Mouse (Mus musculus): ENCODE measurements around the gene Nosip.

Nosip gene

GRCm38 (mm10) chr7:45056329-45056971, 5.8 kb upstream of the Nosip start:
- in situ Hi-C loops (cut with MboI, MseI) = no loop called here

GRCm38 (mm10) chr7:45056972-45057348, 5.3 kb upstream of the Nosip start:
- in situ Hi-C loops (cut with MboI, MseI) = no loop called here

DNA sequence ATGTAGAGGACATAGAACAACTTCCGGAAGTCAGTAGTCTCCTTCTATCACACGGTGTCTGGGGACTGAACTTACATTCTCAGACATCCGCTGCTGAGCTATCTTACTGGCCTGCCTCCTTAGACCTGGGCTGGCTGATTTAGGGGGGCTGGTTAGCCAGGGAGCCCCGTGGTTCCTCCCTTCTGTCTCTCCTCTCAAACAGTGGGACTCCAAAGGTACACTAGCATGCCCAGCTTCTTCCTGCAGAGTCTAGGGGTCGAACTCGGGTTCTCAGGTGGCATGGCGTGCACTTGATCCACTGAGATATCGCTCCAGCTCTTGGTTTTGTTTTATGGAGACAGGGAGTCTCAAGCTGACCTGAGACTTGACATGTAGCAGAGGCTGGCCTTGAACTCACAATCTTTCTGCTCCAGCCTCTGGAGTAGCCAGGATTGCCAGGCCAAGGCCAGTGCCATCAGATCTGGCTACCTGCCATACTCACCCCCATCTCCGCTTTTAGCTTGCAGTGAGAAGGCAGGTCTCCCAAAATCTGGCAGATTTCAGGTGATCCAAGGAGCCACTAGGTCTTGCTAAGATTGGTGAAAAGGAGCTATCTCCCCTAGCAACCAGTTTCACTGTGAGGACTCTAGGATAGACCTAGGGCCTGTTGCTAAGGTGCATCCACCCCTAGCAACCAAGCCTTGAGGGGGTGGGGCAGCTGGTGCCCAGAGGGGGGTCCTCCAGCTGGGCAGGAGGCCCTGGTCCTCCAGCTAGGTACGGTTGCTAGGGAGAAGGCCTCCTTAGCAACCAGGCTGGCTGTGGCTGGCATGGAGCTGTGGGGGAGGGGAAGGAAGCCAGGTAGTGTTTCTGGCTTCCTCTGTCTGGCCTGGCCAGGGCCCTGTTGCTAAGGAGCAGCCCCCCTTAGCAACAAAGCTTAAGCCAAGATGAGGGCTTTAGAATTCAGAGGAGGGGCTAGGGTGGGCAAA, 3.3 kb upstream of the Nosip start:
- in situ Hi-C loops (cut with MboI, MseI) = no loop called here

DNA sequence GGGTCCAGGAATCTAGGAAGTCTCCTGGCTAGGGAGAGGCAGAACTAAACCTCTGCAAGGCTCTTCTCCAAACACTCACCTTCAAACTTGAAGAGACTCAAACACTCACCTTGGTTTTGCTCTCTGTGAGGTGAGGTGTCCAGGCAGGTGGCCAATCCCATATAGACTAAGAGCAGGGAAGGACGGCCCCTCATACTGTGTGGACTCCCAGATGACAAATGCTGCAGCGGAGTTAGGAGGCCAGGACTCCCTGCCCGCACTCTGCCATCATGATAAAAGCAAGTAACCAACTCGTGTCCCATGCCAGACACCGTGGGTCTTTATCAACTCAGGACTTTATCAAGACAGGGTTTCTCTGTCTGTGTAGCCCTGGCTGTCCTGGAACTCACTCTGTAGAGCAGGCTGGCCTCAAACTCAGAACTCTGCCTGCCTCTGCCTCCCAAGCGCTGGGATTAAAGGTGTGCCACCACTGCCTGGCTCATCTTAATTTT, 1.6 kb upstream of the Nosip start:
- in situ Hi-C loops (cut with MboI, MseI) = loop anchor here in 1 of 2 experiments (5.0 kb wide), 1 partner anchor 33 kb away; no protein-coding TSS in a partner anchor

GRCm38 (mm10) chr7:45061532-45062075, 625 bp upstream of the Nosip start:
- in situ Hi-C loops (cut with MboI, MseI) = loop anchor here in 1 of 2 experiments (5.0 kb wide), 1 partner anchor 34 kb away; no protein-coding TSS in a partner anchor

GRCm38 (mm10) chr7:45067190-45067999, 5.2 kb downstream of the Nosip start:
- in situ Hi-C loops (cut with MboI, MseI) = loop anchor here in 1 of 2 experiments (5.0 kb wide), 1 partner anchor 45 kb away; no protein-coding TSS in a partner anchor

DNA sequence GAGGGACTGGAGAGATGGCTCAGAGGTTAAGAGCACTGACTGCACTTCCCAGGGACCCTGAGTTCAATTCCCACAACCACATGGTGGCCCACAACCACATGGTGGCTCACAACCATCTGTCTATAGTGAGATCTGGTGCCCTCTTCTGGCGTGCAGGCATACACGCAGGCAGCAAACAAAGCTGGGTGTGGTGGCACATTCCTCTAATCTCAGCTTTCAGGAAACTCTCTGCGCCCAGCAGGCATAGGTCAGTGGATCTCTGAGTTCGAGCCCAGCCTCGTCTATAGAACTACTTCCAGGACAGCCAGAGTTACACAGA, 5.7 kb downstream of the Nosip start:
- in situ Hi-C loops (cut with MboI, MseI) = loop anchor here in 1 of 2 experiments (5.0 kb wide), 1 partner anchor 46 kb away; no protein-coding TSS in a partner anchor

GRCm38 (mm10) chr7:45069671-45070070, 7.4 kb downstream of the Nosip start:
- in situ Hi-C loops (cut with MboI, MseI) = loop anchor here in 1 of 2 experiments (5.0 kb wide), 1 partner anchor 47 kb away; no protein-coding TSS in a partner anchor

- in situ Hi-C loops (cut with MboI, MseI) = no loop called here
Measured at GRCm38 (mm10) chr7:45072230-45072629, 10.0 kb downstream of the Nosip start.

DNA sequence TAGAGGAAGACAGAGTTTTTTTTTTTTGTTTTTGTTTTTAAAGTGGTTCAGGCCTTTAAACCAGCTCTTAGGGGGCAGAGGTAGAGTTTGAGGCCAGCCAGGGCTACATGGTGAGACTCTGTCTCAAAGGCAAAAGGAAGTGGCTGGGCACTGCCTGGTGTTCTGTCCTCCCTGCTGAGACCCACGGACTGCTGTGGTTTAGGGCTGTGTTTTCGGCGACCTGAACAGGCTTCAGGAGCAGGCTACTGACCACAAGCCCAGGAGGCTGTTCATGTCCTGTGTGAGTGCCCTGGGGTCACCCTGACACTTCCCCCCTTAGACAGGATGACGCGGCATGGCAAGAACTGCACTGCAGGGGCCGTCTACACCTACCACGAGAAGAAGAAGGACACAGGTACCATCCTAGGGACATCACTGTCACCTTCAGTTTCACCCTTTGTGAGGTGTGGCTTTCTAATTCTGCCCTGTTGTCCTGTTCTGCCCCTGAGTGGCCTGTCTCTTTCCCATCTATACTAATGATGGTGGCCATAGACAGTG, 11.0 kb downstream of the Nosip start:
- in situ Hi-C loops (cut with MboI, MseI) = no loop called here

DNA sequence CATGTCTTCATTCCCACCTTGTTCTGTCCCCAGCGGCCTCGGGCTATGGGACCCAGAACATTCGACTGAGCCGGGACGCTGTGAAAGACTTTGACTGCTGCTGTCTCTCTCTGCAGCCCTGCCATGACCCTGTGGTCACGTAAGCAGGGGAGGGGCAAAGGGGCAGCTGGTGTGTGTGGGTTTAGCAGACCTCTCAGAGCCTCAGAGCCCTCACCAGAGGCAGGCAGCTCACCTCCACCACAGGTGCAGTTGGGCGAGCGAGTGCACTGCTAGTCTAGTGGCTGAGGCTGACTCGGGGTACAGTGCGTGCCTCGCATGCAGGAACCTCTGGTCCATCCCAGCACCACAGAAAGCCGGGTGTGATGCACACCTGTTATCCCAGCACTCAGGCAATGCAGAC, 11.7 kb downstream of the Nosip start:
- in situ Hi-C loops (cut with MboI, MseI) = no loop called here

DNA sequence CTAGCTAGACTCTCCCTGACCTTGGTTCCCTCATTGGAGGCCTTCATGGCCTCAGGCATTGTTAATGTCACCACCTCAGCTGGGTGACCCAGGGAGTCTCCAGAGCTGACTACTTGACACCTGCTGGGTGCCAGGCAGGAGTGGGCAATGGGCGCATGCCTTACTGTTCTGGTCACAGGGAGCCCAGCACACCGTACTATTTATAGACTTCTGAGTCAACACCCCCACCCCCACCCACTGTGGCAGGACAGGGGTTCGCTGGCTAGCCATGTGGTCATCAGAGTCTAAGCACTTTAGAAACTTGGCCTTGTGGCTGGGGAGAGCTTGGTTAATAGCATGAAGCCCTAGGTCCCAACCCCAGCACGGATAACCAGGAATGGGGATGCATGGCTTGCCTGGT, 13.2 kb downstream of the Nosip start:
- in situ Hi-C loops (cut with MboI, MseI) = no loop called here

DNA sequence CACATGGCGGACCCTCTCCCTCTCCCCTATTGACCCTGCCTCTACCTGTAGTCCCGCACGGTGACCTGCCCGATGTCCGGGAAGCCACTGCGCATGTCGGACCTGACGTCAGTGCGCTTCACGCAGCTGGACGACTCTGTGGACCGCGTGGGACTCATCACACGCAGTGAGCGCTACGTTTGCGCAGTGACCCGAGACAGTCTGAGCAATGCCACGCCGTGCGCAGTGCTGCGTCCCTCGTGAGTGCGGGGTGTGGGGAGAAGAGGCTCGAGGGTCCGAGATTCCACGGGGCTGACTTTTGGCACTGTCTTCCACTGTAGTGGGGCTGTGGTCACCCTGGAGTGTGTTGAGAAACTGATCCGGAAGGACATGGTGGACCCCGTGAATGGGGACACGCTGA, 14.3 kb downstream of the Nosip start:
- in situ Hi-C loops (cut with MboI, MseI) = no loop called here

DNA sequence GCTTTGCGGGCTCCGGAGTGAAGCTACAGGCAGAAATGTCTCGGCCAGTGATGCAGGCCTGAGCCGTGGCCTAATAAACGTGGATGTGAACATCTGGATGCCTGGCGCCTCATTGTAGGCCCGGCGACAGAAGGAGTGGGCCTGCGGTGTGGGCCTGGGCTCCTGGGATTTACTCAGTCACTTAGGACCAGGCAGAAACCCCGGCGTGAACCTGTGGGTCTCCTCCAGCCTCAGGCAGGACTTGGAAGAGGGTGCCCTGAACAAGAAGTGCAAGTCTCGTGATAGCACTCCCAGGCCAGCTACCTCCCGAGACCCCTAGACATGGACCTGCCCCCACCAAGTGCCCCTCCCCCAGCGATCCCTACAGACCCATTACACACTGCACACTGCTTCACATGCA, 15.1 kb downstream of the Nosip start:
- in situ Hi-C loops (cut with MboI, MseI) = no loop called here

- in situ Hi-C loops (cut with MboI, MseI) = no loop called here
Measured at GRCm38 (mm10) chr7:45077829-45078228, 15.6 kb downstream of the Nosip start.

DNA sequence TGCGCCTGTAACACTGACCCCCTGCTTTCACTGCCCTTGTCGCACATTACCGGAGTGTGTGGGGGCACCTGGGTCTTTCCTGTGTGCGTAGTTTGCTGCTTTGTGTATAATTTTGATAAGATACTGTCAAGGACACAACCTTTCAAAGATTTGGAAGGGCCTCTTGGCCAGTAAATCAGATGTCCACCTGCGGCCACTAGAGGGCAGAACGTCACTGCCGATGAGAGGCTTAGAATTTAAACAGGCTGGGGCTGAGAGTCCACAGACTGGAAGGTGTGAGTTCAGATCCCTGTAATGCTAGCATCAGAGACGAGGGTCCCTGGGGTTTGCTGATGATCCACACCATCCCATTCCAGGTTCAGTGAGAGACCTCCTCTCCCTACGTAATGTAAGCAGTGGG, 16.3 kb downstream of the Nosip start:
- in situ Hi-C loops (cut with MboI, MseI) = no loop called here

DNA sequence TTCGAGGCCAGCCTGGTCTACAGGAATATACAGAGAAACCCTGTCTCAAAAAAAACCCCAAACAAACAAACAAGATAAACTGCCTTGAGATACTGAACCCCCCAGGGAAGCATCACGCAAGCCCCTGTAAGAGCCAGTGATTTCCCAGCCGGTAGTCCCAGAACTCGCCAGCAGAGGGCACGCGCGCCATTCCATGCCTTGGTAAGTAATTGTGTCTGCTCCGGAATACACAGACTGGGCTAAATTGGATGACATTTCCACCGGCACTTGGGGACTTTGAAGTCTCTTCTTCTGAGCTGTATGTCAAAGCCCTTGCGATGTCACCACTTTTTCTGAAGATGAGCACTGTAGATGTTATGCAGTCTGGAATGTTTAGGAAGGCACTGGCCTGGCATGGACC, 17.6 kb downstream of the Nosip start:
- in situ Hi-C loops (cut with MboI, MseI) = no loop called here

DNA sequence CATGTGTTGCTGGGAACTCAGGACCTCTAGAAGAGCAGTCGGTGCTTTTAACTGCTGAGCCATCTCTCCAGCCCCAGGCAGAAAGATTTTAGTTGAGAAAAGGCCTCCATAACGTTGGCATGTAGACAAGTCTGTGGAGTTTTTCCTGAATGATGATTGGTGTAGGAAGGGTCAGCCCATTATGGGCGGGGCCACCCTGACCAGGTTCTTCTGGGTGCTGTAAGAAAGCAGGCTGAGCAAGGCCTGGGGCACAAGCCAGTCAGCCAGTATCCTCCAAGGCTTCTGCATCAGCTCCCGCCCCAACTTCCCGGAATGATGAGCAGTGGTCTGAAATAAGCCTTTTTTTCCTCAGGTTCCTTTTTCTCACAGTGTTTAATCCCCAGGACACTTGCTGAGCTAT, 18.8 kb downstream of the Nosip start:
- in situ Hi-C loops (cut with MboI, MseI) = no loop called here

- in situ Hi-C loops (cut with MboI, MseI) = no loop called here
Measured at GRCm38 (mm10) chr7:45082401-45083299, 20.4 kb downstream of the Nosip start.

DNA sequence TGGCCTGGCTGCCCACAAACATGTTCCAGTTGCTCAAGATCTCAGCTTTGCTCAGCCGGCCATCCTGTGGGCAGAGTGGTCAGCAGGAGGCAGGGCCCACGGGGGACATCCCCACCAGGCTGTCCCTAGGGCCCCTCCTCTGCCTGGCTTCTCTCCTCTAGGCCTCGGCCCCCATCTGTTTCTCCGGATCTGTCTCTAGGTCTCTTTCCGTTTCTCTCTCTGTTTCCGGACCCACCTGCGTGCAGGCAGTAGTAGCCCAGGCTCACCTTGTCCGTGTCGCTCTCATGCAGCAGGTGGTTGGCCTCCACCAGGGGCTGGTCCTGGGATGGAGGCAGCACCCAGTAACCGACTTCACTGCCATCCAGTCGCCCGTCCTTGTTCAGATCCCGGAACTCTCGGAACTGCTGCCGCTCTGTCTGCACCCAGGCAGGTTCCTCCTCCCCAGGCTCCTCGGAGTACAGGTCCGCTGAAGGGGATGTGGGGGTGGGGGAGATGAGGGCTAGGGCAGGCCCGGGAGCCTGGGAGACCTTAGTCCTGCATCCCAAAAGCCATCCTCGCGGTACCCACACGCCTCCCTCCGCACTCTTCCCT, 21.2 kb downstream of the Nosip start:
- in situ Hi-C loops (cut with MboI, MseI) = no loop called here
